Mouse (Mus musculus) megakaryocyte, embryonic 14.5 days (primary cell): ENCODE data around the gene Ccdc74a.

Source experiments
- FLI1 ChIP-seq: IDR thresholded peaks from 2 replicates; pipeline ENCODE4 v1.6.1; 2012; ENCODE audit warnings: low read length, inconsistent platforms, mixed read lengths
- GATA1 ChIP-seq: IDR thresholded peaks from 3 replicates; pipeline ENCODE4 v1.6.1; 2012; ENCODE audit warnings: mixed read lengths, low read length, inconsistent platforms, borderline replicate concordance

DNA sequence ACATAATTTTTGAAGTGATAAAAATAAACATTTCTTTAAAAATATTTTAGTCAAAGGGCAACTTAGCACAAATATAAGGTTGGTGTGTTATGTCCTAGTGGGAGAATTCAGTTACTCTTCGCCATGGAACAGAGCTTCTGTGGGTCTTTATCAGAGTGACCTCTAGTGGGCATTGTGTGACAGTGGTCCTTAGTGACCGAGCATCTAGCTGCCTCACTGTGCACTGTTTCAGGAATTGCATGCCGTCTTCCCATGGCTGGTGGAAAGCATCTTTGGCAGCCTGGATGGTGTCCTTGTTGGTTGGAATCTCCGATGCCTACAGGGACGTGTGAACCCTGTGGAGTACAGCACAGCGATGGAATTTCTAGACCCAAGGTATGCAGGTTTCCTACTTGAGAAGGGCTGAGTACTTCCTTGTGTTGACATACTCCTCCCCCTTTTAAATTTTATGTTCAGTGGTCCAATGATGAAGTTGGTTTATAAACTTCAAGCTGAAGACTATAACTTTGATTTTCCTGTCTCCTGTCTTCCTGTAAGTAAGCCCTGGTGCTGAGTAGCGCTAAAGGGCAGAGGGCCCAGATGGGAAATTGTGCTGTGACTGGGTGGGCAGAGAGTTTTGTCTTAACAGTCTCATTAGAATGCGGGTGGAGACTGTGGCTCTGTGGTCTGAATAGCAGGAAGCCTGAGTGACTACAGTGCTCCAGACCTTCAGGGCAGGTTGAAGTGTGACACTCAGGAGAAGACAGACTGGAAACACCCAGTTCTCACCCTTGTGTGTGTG lies 20.6 kb upstream of the Ccdc74a start:
- TF ChIP-seq GATA1: no peak
- TF ChIP-seq FLI1: no peak
